Mouse (Mus musculus) neutrophil, adult 83 days (primary cell): ENCODE measurements around the gene Gm3402. TPM values are rescaled to one million over a fixed set of nuclear protein-coding genes. Genes with fewer than 3 reads are reported as not detected.

ENCODE experiments used
- total RNA-seq, 2 experiments: library from RNA; stranded (reverse); gene quantifications; one replicate each; pipeline ENCODE4 v1.2.4; 2023

The Gm3402 gene
- not detected for total RNA-seq

GRCm38 (mm10) chr5:146513823-146514222 is at the start of gene Gm3402:
Gene Gm3402, plus strand, starts transcription at chr5:146514123.

GRCm38 (mm10) chr5:146481665-146482064 is 32.3 kb upstream of the Gm3402 start, which contains the start of gene Gm6408:
Gene Gm6408, plus strand, starts transcription at chr5:146481965.

GRCm38 (mm10) chr5:146491063-146491462 is 22.9 kb upstream of the Gm3402 start, which contains the start of gene Gm6370:
Gene Gm6370, plus strand, starts transcription at chr5:146491363.

GRCm38 (mm10) chr5:146502099-146502498 is 11.8 kb upstream of the Gm3402 start, which contains the start of gene 4930449I24Rik:
Gene 4930449I24Rik, plus strand, starts transcription at chr5:146502399.

GRCm38 (mm10) chr5:146525501-146525900 is 11.6 kb downstream of the Gm3402 start, which contains the start of gene Gm3404:
Gene Gm3404, plus strand, starts transcription at chr5:146525801.

GRCm38 (mm10) chr5:146537347-146537746 is 23.4 kb downstream of the Gm3402 start, which contains the start of gene Gm3409:
Gene Gm3409, plus strand, starts transcription at chr5:146537647.

GRCm38 (mm10) chr5:146555836-146556235 is 41.9 kb downstream of the Gm3402 start, which contains the start of gene Gm3415:
Gene Gm3415, plus strand, starts transcription at chr5:146556136.

Other genes with a start within 250 kb of the Gm3402 start
- gene Wasf3, start 129.1 kb upstream of the Gm3402 start, total RNA-seq: not detected
- gene Gm6408, start 32.2 kb upstream of the Gm3402 start, total RNA-seq: not detected
- gene Gm6370, start 22.8 kb upstream of the Gm3402 start, total RNA-seq: not detected
- not detected for gene 4930449I24Rik, start 11.7 kb upstream of the Gm3402 start, total RNA-seq
- gene Gm3404, start 11.7 kb downstream of the Gm3402 start, total RNA-seq: not detected
- gene Gm3409, start 23.5 kb downstream of the Gm3402 start, total RNA-seq: not detected
- not detected for gene Gm3415, start 42.0 kb downstream of the Gm3402 start, total RNA-seq
- gene Gpr12, start 71.1 kb downstream of the Gm3402 start, total RNA-seq: not detected